In the genomic region with DNA sequence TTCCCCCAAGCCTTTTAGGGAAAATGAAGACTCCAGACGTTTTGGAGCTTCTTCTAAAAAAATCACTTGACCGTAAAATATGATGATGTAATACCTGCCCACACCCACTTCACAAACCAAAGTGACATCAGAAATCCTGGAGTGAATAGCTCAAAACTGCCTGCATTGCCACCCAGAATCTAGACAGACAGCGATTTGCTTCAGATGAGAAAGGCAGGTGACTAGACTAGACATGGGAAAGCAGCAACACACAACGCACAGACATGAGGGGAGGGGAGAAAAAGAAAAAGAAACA, we compare ENCODE assay signal across 17 mouse cellular contexts. TPM values are rescaled to one million over a fixed set of nuclear protein-coding genes. Genes with fewer than 3 reads are reported as not detected.
DNase-seq lines count a peak whose midpoint lies in the region; ATAC-seq and TF ChIP-seq lines count a peak whose summit lies in the region.
"Had no signal": no experiment of that assay in that cellular context is flagged by ENCODE, and none has a peak within 500 bp of the region (broad histone marks: within the 10 kb centered on the region; RNA-seq: fewer than 3 reads in every experiment).

No protein-coding gene starts in this region.

- no peaks in the 10 kb centered on the region for H3K9me3 ChIP-seq in hindbrain, embryonic 10.5 days
- H3K9me3 ChIP-seq in hindbrain, embryonic 16.5 days (ENCODE audit: control insufficient read depth, low read length): no peaks in the 10 kb centered on the region
- no peaks in the 10 kb centered on the region for H3K9me3 ChIP-seq in forebrain, embryonic 13.5 days (replicated peaks)
- H3K9me3 ChIP-seq in midbrain, postnatal 0 days (ENCODE audit: low read length): no peaks in the 10 kb centered on the region
- H3K9me3 ChIP-seq: limb, embryonic 12.5 days; liver, embryonic 15.5 days had no signal

- H3K9ac ChIP-seq in hindbrain, embryonic 16.5 days (ENCODE audit: low read depth, low read length): no peak overlapping the region
- H3K9ac ChIP-seq in forebrain, embryonic 13.5 days: no peak overlapping the region
- no peak overlapping the region for H3K9ac ChIP-seq in midbrain, postnatal 0 days (replicated peaks; ENCODE audit: low read length, poor library complexity, severe bottlenecking)
- H3K9ac ChIP-seq: limb, embryonic 12.5 days; liver, embryonic 15.5 days had no signal

- peaks cover 21% of the 10 kb centered on the region for H3K4me1 ChIP-seq in hindbrain, embryonic 10.5 days (replicated peaks)
- H3K4me1 ChIP-seq in hindbrain, embryonic 16.5 days (ENCODE audit: control insufficient read depth, insufficient read depth, low read depth, low read length): peaks cover 3% of the 10 kb centered on the region; the same call in 1 of the 2 replicates
- peaks cover 18% of the 10 kb centered on the region for H3K4me1 ChIP-seq in forebrain, embryonic 13.5 days
- H3K4me1 ChIP-seq in midbrain, postnatal 0 days (ENCODE audit: insufficient read depth, low read length): no peaks in the 10 kb centered on the region

- H3K27ac ChIP-seq in hindbrain, embryonic 10.5 days: peak overlapping the region; percentile 2; the same call in 1 of the 2 replicates
- no peak overlapping the region for H3K27ac ChIP-seq in hindbrain, embryonic 16.5 days (ENCODE audit: low read depth, low read length)
- H3K27ac ChIP-seq in forebrain, embryonic 13.5 days: peak overlapping the region; percentile 44
- H3K27ac ChIP-seq in midbrain, postnatal 0 days (ENCODE audit: low read depth, low read length): peak overlapping the region; percentile 19; the same call in 1 of the 2 replicates
- H3K27ac ChIP-seq: left cerebral cortex, adult 2 months; limb, embryonic 12.5 days; liver, embryonic 15.5 days had no signal

- no peak for TF ChIP-seq CTCF in midbrain, postnatal 0 days (IDR thresholded peaks at IDR 0.05)

- no peak overlapping the region for H3K4me3 ChIP-seq in hindbrain, embryonic 10.5 days
- H3K4me3 ChIP-seq in hindbrain, embryonic 16.5 days (ENCODE audit: low read length): no peak overlapping the region
- no peak overlapping the region for H3K4me3 ChIP-seq in forebrain, embryonic 13.5 days
- H3K4me3 ChIP-seq in midbrain, postnatal 0 days (ENCODE audit: low read depth, low read length): no peak overlapping the region
- H3K4me3 ChIP-seq: left cerebral cortex, adult 2 months; limb, embryonic 12.5 days; liver, embryonic 15.5 days had no signal

- DNase-seq in hindbrain, embryonic 10.5 days (ENCODE audit: low spot score): no peak
- peak; percentile 32 for DNase-seq in brain, adult 2 months (ENCODE audit: low read depth, low spot score)
- DNase-seq in midbrain, postnatal 0 days (ENCODE audit: low spot score): no peak
- no peak for DNase-seq in thymus, adult 18-20 months
- DNase-seq in frontal cortex, postnatal 14 days (ENCODE audit: low spot score in 2 of 2): no peak
- DNase-seq: adrenal gland, postnatal 10 days; cerebellum, adult 9-10 months; heart, postnatal 4 days; kidney, adult 11 months; lung, postnatal 10 days; thymus, postnatal 14 days had no signal

- ATAC-seq in hindbrain, embryonic 16.5 days: no peak
- ATAC-seq in forebrain, embryonic 13.5 days: no peak
- ATAC-seq in midbrain, postnatal 0 days (ENCODE audit: low FRiP score): no peak
- ATAC-seq: CD4-positive, CD25-positive, alpha-beta regulatory T cell, adult 4 months had no signal

- 75% methylated on average over 4 of the region's 4 CpGs for WGBS in hindbrain, embryonic 10.5 days
- WGBS in hindbrain, embryonic 16.5 days: 55% methylated on average over 4 of the region's 4 CpGs
- 44% methylated on average over 4 of the region's 4 CpGs for WGBS in forebrain, embryonic 13.5 days
- 61% methylated on average over 4 of the region's 4 CpGs for WGBS in midbrain, postnatal 0 days

- H3K27me3 ChIP-seq in hindbrain, embryonic 10.5 days (ENCODE audit: insufficient read depth, poor library complexity, severe bottlenecking): no peaks in the 10 kb centered on the region
- H3K27me3 ChIP-seq in hindbrain, embryonic 16.5 days (replicated peaks; ENCODE audit: control insufficient read depth, insufficient read depth, low read length): no peaks in the 10 kb centered on the region
- no peaks in the 10 kb centered on the region for H3K27me3 ChIP-seq in forebrain, embryonic 13.5 days
- no peaks in the 10 kb centered on the region for H3K27me3 ChIP-seq in midbrain, postnatal 0 days (ENCODE audit: insufficient read depth, low read length)
- H3K27me3 ChIP-seq: limb, embryonic 12.5 days; liver, embryonic 15.5 days had no signal

- no peak overlapping the region for H3K4me2 ChIP-seq in hindbrain, embryonic 16.5 days (ENCODE audit: low read length)
- no peak overlapping the region for H3K4me2 ChIP-seq in forebrain, embryonic 13.5 days
- H3K4me2 ChIP-seq in midbrain, postnatal 0 days (ENCODE audit: low read depth, low read length, poor library complexity, severe bottlenecking): no peak overlapping the region
- H3K4me2 ChIP-seq: limb, embryonic 12.5 days; liver, embryonic 15.5 days had no signal

- H3K36me3 ChIP-seq in hindbrain, embryonic 10.5 days: no peaks in the 10 kb centered on the region; the same call in 1 of the 2 replicates
- no peaks in the 10 kb centered on the region for H3K36me3 ChIP-seq in hindbrain, embryonic 16.5 days (ENCODE audit: control insufficient read depth, insufficient read depth, low read length)
- no peaks in the 10 kb centered on the region for H3K36me3 ChIP-seq in forebrain, embryonic 13.5 days (ENCODE audit: poor library complexity, severe bottlenecking)
- H3K36me3 ChIP-seq in midbrain, postnatal 0 days (ENCODE audit: insufficient read depth, low read length): no peaks in the 10 kb centered on the region
- H3K36me3 ChIP-seq: liver, embryonic 15.5 days had no signal

RNA-seq across cellular contexts. Expression of a gene that starts 10.7 kb away (rescaled TPM):
- polyA plus RNA-seq in hindbrain, embryonic 10.5 days (2016; fragmentation: Nextera tagmentation; extraction: Ambion mirVana): 12.1 and 12.8 TPM in 2 replicates
- 4.8 and 7.1 TPM in 2 replicates for polyA plus RNA-seq in hindbrain, embryonic 16.5 days (2015; fragmentation: Nextera tagmentation; extraction: Ambion mirVana)
- polyA plus RNA-seq in forebrain, embryonic 13.5 days (2015; fragmentation: Nextera tagmentation; extraction: Ambion mirVana): 6.6 and 7.2 TPM in 2 replicates
- 8.5 and 11.2 TPM in 2 replicates for total RNA-seq in midbrain, postnatal 0 days (2014; rRNA removed)
- polyA plus RNA-seq in midbrain, postnatal 0 days (2015; fragmentation: Nextera tagmentation; extraction: Ambion mirVana): 2.3 and 2.5 TPM in 2 replicates
